Mouse (Mus musculus): ENCODE measurements at regions not wholly inside any gene's neighbourhood (a gene's known extent, or its start where the extent isn't known, plus 50 kb on each side); places are given as distances from the start of the nearest gene placed in this dataset.

DNA sequence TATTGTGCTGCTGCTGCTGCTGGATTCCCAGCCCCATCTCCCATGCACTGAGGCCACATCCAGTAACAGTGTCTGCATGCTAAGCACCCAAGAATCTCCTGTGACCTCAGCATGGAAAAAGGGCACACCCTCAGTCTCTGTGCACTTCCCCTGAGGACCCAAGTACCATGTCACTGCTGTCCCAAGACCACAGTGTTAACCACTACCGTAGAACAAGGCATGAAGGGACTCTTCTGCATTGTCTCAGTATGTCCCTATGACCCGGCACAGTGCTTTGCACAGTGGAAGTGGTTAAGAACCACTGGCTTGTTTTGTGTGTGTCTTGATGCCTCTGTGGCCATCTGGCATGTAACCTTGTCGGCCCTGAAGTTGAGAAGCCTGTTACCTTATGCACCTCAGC is 220.6 kb upstream of the Six2 start:
- Histone ChIP-seq H3K4me3 (no peak overlapping the region), H3K4me1 (no peaks in the 10 kb centered on the region), H3K27me3 (no peaks in the 10 kb centered on the region), H3K9ac (replicated peaks) (no peak overlapping the region), H3K4me2 (replicated peaks) (no peak overlapping the region), H3K36me3 (no peaks in the 10 kb centered on the region), H3K9me3 (no peaks in the 10 kb centered on the region), H3K27ac (replicated peaks) (no peak overlapping the region)
- 94% methylated on average over 3 of the region's 3 CpGs for WGBS
- no peak for ATAC-seq (ENCODE audit: low FRiP score, low read depth)

DNA sequence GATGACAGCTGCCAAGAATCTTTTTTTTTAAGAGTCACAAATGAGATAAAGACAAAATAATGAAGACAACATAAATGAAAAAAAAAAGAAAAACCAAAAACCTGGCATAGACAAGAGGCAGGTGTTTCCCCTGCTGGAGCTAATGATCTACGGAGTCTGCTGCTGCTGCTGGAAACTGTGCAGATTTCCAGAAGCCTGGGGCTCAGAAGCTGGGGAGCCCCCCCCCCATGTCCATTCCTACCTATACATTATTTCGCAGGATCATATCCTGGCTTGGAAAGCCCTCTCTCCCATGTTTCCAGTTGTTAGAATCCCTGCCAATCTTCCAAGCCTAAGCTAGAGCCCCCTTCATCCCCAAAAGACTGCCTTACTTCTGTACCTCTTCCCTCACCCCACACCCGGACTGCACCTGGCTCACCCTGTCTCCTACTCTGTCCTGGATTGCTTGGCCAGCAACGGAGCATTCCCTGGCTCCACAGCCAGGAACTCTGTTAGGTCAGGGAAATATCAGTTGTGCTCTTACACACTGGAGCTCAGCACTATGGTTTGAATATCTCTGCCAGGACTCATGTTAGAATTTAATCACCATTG is 218.6 kb upstream of the Six2 start:
- H3K36me3 ChIP-seq: no peaks in the 10 kb centered on the region
- no peaks in the 10 kb centered on the region for H3K27me3 ChIP-seq
- H3K9me3 ChIP-seq: no peaks in the 10 kb centered on the region
- H3K9ac ChIP-seq (replicated peaks): no peak overlapping the region
- no peak overlapping the region for H3K27ac ChIP-seq (replicated peaks)
- ATAC-seq (ENCODE audit: low FRiP score, low read depth): no peak
- H3K4me1 ChIP-seq: no peaks in the 10 kb centered on the region
- 90% methylated on average over 4 of the region's 4 CpGs for WGBS
- H3K4me3 ChIP-seq: no peak overlapping the region
- H3K4me2 ChIP-seq (replicated peaks): no peak overlapping the region

DNA sequence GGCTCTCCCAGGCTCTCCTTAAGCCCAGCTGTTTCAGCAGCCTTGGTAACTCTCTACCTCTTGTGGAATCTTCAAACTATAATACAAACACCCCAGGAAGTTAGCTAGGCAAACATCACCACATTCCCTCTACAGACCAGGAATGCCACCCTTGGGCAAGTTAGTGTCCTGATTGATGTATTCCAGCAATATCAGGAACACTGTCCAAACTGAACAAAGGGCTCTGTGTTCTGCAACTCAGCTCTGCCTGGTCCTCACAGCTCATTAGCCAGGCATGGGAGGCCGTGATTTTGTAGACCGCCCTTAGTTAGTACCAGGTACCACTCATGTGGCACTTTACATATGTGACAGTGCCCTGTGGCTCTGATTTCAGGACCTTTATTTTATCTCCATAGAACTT is 214.5 kb upstream of the Six2 start:
- no peak overlapping the region for H3K27ac ChIP-seq (replicated peaks)
- WGBS: 74% methylated on average over 2 of the region's 2 CpGs
- H3K4me2 ChIP-seq (replicated peaks): no peak overlapping the region
- ATAC-seq (ENCODE audit: low FRiP score, low read depth): no peak
- no peak overlapping the region for H3K9ac ChIP-seq (replicated peaks)
- no peaks in the 10 kb centered on the region for H3K4me1 ChIP-seq
- no peaks in the 10 kb centered on the region for H3K9me3 ChIP-seq
- H3K36me3 ChIP-seq: no peaks in the 10 kb centered on the region
- no peaks in the 10 kb centered on the region for H3K27me3 ChIP-seq
- no peak overlapping the region for H3K4me3 ChIP-seq

DNA sequence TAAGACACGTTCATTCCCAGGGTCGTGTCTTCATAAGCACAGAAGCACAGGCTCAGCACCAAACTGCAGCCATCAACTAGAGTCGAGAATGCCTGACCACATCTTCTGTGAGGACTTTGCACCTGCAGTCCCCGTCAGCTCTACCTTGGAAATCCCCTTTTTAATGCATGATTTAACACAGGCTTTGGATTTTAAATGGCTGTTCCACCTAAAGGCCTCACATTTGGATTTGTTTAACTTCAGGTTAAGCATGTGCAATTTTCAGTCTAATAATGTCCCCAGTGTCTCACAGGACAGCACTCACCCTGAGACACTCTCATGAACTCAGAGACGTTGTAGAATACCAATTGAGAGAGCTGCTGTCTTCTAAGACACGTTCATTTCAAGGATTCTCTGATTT is 211.0 kb upstream of the Six2 start:
- Histone ChIP-seq H3K9ac (replicated peaks) (no peak overlapping the region), H3K9me3 (no peaks in the 10 kb centered on the region), H3K4me3 (no peak overlapping the region), H3K4me2 (replicated peaks) (no peak overlapping the region), H3K27me3 (no peaks in the 10 kb centered on the region), H3K36me3 (no peaks in the 10 kb centered on the region), H3K4me1 (no peaks in the 10 kb centered on the region), H3K27ac (replicated peaks) (no peak overlapping the region)
- ATAC-seq (ENCODE audit: low FRiP score, low read depth): no peak
- WGBS: 76% methylated on average over 6 of the region's 6 CpGs

DNA sequence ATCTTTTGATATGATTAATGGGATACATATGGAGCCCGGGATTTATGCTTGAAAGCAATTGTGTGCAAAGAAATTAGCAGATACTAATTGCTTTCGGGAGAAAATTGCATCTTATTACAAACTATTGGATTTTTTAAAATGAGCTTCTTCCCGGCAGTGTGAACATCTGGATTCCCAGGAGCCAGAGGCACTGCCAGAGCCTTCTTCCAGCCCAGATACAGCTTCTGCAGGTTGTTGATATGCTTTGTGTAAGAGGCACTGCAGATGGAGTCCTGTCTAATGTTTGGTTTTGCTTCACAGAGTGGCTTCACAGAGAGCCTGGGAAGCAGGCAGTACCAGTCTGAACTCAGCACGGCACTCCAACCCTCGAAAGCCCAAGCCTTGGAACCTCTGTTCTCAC is 207.9 kb upstream of the Six2 start:
- no peaks in the 10 kb centered on the region for H3K9me3 ChIP-seq
- 63% methylated on average over 5 of the region's 5 CpGs for WGBS
- ATAC-seq (ENCODE audit: low FRiP score, low read depth): no peak
- no peaks in the 10 kb centered on the region for H3K36me3 ChIP-seq
- H3K4me2 ChIP-seq (replicated peaks): no peak overlapping the region
- no peaks in the 10 kb centered on the region for H3K4me1 ChIP-seq
- no peak overlapping the region for H3K9ac ChIP-seq (replicated peaks)
- no peak overlapping the region for H3K4me3 ChIP-seq
- no peak overlapping the region for H3K27ac ChIP-seq (replicated peaks)
- H3K27me3 ChIP-seq: peaks cover 4% of the 10 kb centered on the region; the same call in 1 of the 2 replicates

DNA sequence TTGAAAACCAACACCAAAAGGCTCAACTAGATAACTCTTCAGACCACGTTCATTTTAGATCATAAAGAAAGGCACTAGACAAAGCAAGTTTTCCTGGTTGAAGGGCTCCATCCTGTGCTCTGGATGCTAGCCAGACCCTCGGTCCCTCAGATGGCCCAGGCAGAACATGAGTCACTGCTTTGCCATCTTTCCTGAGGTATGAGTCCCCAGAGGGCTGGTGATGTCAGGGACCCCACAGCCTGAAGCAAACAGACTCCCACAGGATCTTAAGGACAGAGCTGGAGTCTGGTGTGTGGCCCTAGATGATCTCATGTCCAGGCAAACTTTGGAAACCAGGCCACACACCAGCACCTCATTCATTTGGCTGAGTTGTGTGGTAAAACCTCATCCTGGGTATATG is 203.2 kb upstream of the Six2 start:
- ATAC-seq (ENCODE audit: low FRiP score, low read depth): no peak
- peaks cover 5% of the 10 kb centered on the region; the same call in 1 of the 2 replicates for H3K27me3 ChIP-seq
- no peaks in the 10 kb centered on the region for H3K9me3 ChIP-seq
- no peak overlapping the region for H3K27ac ChIP-seq (replicated peaks)
- H3K4me3 ChIP-seq: no peak overlapping the region
- 81% methylated on average over 2 of the region's 2 CpGs for WGBS
- H3K4me2 ChIP-seq (replicated peaks): no peak overlapping the region
- H3K9ac ChIP-seq (replicated peaks): no peak overlapping the region
- no peaks in the 10 kb centered on the region for H3K4me1 ChIP-seq
- H3K36me3 ChIP-seq: no peaks in the 10 kb centered on the region

DNA sequence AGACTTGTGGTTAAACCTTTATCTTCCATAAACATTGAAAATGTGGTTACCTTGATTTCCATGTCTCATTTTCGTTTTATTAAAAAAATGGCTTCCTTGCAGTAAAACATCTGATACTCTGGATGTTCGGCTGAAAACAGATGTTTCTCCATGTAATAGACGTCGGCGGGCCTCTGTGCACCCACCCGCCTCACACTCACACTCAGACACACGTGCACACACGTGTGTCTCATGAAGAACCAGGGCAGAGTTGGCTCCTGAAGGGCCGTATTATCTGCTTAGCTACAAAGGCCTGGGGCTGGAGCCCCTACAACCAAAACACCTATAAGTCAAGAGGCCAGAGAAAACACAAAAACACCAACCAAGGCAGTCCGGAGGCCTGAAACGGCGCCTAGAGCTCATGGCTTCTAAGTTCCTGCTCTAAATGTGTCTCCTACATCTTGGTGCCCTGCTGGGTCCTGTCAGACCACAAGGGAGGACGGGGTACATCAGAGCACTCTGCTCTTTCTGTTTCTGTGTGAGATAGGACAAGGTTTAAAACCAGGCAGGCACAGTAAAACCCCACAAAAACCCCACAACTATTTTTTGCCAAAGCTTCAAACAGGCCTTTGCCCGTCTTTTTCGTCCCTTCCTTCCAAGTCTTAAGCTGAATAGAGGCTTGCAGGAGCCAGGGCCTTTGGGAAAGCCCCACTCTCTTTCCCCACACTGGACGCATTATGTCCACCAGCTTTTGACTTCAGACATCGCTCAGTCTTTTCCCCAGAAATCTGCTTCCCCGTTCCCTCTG is 201.9 kb upstream of the Six2 start:
- peaks cover 5% of the 10 kb centered on the region; the same call in 1 of the 2 replicates for H3K27me3 ChIP-seq
- no peak overlapping the region for H3K4me2 ChIP-seq (replicated peaks)
- H3K4me1 ChIP-seq: 0 out of 2 replicates have a peak, but pooled peaks cover 2% of the 10 kb centered on the region
- no peak overlapping the region for H3K4me3 ChIP-seq
- no peaks in the 10 kb centered on the region for H3K36me3 ChIP-seq
- WGBS: 89% methylated on average over 18 of the region's 18 CpGs
- ATAC-seq (ENCODE audit: low FRiP score, low read depth): no peak
- H3K9me3 ChIP-seq: no peaks in the 10 kb centered on the region
- H3K9ac ChIP-seq (replicated peaks): no peak overlapping the region
- H3K27ac ChIP-seq (replicated peaks): no peak overlapping the region

DNA sequence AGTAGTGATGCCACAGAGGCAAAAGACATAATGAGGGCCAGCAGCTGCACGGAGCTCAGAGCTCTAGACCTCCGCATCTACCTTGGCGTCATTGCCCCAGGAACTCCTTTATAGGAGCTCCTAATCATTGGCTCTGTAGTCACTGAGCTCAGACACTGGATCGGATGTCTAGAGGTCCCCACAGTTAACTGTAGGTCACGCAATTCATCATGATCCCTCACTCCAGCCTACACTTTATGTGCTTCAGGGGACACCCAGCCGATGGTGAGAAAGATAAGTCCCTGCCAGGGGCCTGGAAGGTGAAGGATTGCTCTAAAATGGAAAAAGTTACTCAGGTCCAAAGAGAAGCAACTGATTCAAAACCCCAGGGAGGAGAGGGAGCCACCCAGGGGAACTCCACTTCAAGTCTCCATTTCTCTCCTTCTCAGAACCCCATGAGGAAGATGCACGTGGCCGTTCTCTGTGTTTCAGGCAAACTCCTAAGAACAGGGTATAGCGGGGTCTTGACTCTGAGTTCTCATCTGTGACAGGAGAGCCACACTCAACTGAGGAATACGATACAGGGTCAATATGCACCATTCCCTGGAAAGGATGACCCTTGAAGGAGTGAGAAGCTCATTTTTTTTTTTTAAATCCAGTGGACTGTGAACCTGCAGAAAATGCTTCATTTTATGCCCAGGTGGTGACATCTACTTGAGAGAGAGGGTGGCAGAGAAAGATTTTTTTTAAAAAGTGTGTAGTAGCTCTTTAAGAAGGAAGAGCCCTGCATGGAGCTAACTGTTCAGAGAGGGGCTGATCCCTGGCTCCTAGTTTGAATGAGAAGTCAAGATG is 200.7 kb upstream of the Six2 start:
- H3K27me3 ChIP-seq: peaks cover 5% of the 10 kb centered on the region; the same call in 1 of the 2 replicates
- 91% methylated on average over 10 of the region's 10 CpGs for WGBS
- no peak overlapping the region for H3K4me3 ChIP-seq
- 0 out of 2 replicates have a peak, but pooled peaks cover 2% of the 10 kb centered on the region for H3K4me1 ChIP-seq
- no peak for ATAC-seq (ENCODE audit: low FRiP score, low read depth)
- no peak overlapping the region for H3K27ac ChIP-seq (replicated peaks)
- H3K36me3 ChIP-seq: no peaks in the 10 kb centered on the region
- no peak overlapping the region for H3K4me2 ChIP-seq (replicated peaks)
- H3K9ac ChIP-seq (replicated peaks): no peak overlapping the region
- H3K9me3 ChIP-seq: no peaks in the 10 kb centered on the region

DNA sequence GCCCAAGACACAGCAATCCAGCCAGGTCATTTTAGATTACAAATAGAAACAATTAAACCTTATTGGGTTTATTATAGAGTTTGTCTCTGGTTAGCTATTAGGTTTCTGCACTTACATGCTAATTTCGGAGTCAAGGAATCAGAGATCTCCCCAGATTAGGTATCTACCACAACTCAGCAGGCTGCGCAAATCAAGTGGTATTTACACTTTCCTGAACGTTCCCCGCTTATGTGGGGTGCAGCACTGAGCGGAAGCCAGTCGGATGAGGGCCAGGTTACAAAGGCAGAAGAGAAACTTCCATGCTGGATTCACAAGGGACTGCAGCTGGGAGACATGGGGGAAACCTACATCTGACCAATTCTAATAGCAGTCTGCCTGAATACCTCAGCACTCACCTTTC is 198.6 kb upstream of the Six2 start:
- H3K9me3 ChIP-seq: no peaks in the 10 kb centered on the region
- no peak for ATAC-seq (ENCODE audit: low FRiP score, low read depth)
- no peak overlapping the region for H3K27ac ChIP-seq (replicated peaks)
- 86% methylated on average over 6 of the region's 6 CpGs for WGBS
- H3K4me3 ChIP-seq: no peak overlapping the region
- H3K27me3 ChIP-seq: peaks cover 21% of the 10 kb centered on the region
- H3K4me2 ChIP-seq (replicated peaks): no peak overlapping the region
- no peaks in the 10 kb centered on the region for H3K36me3 ChIP-seq
- no peak overlapping the region for H3K9ac ChIP-seq (replicated peaks)
- H3K4me1 ChIP-seq: peaks cover 9% of the 10 kb centered on the region; the same call in 1 of the 2 replicates

DNA sequence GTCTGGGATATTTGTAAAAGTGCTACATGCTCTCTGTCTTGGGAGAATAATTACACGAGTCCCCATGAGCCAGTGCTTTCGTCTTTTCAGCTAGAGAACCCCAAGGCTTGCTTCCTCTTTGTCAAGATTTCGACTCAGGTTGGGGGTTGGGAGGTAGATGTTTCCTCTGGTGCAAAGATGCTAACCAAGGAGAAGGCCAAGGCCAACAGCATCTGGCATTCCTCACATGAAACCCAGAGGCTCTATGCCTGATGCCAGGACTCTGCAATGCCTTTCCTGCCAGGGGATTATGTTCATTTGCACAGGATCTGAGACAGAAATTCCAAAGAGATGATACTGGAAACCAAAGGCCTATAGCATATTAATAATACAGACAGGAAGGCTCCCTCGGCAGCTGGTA is 198.2 kb upstream of the Six2 start:
- WGBS: 74% methylated on average over 4 of the region's 4 CpGs

DNA sequence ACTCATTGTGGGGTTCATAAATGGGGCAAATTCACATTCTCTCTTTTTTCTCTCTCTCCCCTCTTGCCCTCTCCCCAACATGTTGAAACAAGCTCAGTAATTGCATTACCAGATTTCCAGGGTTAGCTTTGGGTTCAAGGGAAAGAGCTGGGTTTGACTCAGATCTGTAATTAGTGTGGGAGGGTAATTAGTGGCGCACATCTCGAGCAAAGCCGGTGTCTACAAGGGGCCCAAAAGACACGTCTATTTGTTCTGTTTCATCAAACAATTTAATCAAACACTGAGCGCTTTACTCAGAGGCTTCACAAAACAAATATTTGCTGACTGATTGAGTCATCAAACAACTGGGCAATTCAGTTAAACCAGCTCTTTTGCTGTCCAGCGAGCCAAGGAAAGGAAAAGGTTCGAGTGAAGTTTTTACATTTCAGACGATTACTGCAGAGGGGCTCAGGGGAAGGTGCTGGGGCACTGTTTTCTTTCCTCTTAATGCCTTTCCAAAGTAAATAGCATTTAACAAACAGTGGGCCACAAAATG is 193.6 kb upstream of the Six2 start:
- no peaks in the 10 kb centered on the region for H3K9me3 ChIP-seq
- no peak overlapping the region for H3K9ac ChIP-seq (replicated peaks)
- ATAC-seq (ENCODE audit: low FRiP score, low read depth): no peak
- no peak overlapping the region for H3K4me2 ChIP-seq (replicated peaks)
- H3K27me3 ChIP-seq: peaks cover 26% of the 10 kb centered on the region
- H3K36me3 ChIP-seq: no peaks in the 10 kb centered on the region
- H3K4me3 ChIP-seq: no peak overlapping the region
- WGBS: 43% methylated on average over 8 of the region's 8 CpGs
- H3K4me1 ChIP-seq: peaks cover 13% of the 10 kb centered on the region; the same call in 1 of the 2 replicates
- no peak overlapping the region for H3K27ac ChIP-seq (replicated peaks)

More for the DNA sequence above, 198.2 kb upstream of the Six2 start:
- Histone ChIP-seq H3K4me1 (peaks cover 13% of the 10 kb centered on the region; the same call in 1 of the 2 replicates), H3K27me3 (peaks cover 19% of the 10 kb centered on the region), H3K36me3 (no peaks in the 10 kb centered on the region), H3K27ac (replicated peaks) (no peak overlapping the region), H3K4me3 (no peak overlapping the region), H3K9ac (replicated peaks) (no peak overlapping the region), H3K9me3 (no peaks in the 10 kb centered on the region), H3K4me2 (replicated peaks) (no peak overlapping the region)
- no peak for ATAC-seq (ENCODE audit: low FRiP score, low read depth)

DNA sequence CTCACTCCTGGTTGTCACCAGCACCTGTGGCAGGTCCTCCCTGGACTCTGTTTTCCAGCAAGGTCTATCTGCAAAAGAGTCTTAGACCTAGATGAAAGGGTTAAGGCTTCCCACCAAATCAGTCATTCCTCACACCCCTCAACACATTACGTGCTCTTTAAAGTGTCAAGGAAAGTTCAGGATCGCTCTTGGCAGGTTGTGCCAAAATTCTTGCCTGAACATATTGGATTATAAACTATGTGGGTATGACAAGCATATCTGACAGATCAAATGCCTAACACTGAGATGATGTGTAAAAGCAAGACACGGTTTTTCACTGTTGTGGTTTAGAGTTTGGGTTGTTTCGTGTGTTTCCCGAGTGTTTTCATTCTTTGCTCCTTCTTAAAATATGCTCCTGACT is 193.0 kb upstream of the Six2 start:
- no peak for ATAC-seq (ENCODE audit: low FRiP score, low read depth)
- 74% methylated on average over 5 of the region's 5 CpGs for WGBS
- H3K4me1 ChIP-seq: peaks cover 13% of the 10 kb centered on the region; the same call in 1 of the 2 replicates
- H3K27ac ChIP-seq (replicated peaks): no peak overlapping the region
- H3K27me3 ChIP-seq: peaks cover 26% of the 10 kb centered on the region
- H3K9ac ChIP-seq (replicated peaks): no peak overlapping the region
- H3K9me3 ChIP-seq: no peaks in the 10 kb centered on the region
- no peaks in the 10 kb centered on the region for H3K36me3 ChIP-seq
- H3K4me2 ChIP-seq (replicated peaks): no peak overlapping the region
- H3K4me3 ChIP-seq: no peak overlapping the region
